Mouse (Mus musculus): ENCODE measurements around the gene Catsperz.

DNA sequence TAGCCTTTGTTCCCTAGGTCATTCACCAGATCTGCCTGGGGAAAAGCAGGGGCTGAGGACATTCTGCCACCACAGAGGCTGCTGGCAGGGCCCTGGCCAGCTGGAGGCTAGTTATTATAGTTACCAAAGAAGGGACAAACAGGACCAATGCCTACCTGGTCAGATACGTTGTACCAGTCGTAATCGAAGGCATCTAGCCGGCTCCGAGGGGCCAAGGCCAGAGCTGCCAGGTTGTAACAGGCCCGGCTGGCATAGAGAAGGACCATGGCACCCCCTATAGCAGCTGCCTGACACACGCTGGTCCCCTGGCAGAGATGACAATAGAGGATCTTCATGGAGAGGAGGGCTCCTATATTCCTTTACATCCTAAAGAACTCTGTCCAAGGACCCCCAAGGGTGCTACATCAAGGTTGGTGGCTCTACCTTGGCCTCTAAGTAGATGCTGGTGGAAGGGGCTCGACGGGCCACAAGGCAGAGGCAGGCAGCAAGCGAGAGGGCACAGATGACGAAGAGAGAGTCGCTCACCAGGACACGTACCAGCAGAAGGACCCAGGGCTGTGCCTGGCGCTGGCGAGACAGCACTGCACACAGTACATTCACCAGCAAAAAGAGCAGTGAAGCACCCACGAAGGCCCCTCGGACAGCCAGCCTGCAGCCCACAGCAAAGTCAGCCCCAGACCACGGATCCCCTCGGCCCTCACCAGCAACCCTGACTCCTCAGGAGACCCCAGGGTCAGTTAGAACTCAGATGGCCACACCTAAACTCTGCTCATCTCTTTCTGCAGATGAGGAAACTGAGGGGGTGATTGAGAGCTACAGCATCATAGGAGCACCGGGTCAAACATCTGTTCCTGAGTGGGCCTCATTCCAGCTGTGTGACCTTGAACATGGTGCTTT lies 14.2 kb upstream of the Catsperz start:
- TF ChIP-seq CHD2 (IDR thresholded peaks at IDR 0.05; ENCODE audit: low read depth, low read length) (no peak), ZNF384 (IDR thresholded peaks at IDR 0.05; ENCODE audit: low read depth, low read length) (no peak), HCFC1 (IDR thresholded peaks at IDR 0.05; ENCODE audit: borderline replicate concordance, insufficient read depth, low read length) (no peak), ZC3H11A (IDR thresholded peaks at IDR 0.05; ENCODE audit: borderline replicate concordance, low read depth, low read length) (no peak), MAFK (IDR thresholded peaks at IDR 0.05; ENCODE audit: insufficient read depth, low read depth, low read length) (no peak)

Measured in ES-E14 (cell line).